Mouse (Mus musculus): ENCODE data around the gene Bhlha9.
"Not testable (repeated sequence)": the region's sequence is repeated elsewhere in the genome, so short reads cannot be mapped to it uniquely, and the experiment has no call there.

Bhlha9 gene

DNA sequence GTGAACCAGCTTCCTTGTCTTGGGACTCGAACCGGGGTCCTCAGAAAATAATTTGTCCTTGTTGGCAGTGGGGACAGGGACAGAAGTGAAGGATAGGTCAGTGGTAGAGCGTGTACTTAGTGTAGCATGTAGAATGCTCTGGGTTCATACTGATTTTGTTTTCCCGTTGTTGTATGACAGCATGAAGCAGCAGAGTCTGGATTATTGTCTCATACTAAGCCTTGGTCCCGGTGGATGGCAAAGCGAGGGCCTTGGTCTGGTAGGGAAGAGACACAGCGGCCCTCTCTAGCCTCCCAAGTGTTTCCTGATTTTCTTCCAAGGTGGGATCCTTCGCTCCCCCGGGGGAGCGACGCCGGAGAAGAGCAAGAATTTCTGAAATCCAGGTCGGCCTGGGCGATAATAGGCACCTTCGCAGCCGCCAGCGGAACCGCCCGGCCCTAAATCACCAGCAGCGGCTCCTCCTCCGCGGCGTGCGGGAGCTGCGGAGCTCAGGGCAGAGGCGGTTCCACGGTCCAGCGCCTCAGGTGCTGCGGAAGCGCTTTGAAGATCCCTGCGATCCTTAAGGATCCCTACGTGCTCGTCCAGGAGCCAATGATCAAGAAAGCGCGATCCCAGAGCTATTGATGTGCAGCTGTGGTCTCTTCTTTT lies 6.1 kb upstream of the Bhlha9 start:
- DNase-seq: peak; percentile 51 to 56

- DNase-seq: no peak
These were observed 4.5 kb upstream of the Bhlha9 start for GRCm38 (mm10) chr11:76667807-76668206.

GRCm38 (mm10) chr11:76672561-76673384 lies 503 bp downstream of the Bhlha9 start:
- DNase-seq: peak; percentile 82 to 84

- peak; percentile 54 to 62 for DNase-seq
These were observed 1.9 kb downstream of the Bhlha9 start for GRCm38 (mm10) chr11:76674199-76674598.

DNA sequence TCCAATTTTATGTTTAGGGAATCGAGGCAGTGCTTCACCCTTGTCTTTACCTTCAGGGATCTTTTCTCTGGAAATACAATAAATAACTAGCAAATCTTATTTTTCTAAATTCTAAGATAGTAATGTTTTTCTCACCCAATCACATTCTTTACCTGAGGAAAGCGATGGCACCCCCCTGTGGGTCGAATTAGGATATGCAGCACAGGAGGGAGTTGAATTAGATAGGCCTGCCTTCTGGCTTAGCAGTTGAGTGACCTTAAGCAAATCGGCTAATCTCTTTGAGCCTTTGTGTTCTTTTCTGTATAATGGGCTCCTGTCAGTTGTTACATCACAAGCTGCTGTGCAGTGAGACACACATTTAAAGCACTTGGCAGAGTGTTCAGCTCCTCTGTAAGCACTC lies 2.4 kb downstream of the Bhlha9 start:
- DNase-seq: peak; percentile 60 to 65

DNA sequence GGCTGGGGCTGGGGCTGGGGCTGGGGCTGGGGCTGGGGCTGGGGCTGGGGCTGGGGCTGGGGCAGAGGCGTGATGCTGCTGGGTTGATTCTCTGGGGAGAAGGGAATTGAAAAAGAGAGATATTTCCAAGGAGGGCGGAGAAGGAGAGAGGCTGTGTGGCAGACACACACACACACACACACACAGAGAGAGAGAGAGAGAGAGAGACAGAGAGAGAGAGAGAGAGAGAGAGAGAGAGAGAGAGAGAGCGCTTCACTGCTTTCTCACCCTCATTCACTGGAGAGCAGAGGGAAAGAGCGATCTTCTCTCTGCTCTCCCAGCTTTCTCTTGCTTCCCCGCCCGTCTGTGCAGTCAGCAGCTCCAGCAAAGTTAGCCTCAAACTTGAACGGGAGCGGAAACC lies 7.2 kb downstream of the Bhlha9 start, which contains the start of gene Trarg1:
Gene Trarg1, plus strand, starts transcription at position 301 of the 400 bp plus-strand sequence.
- DNase-seq: not testable (repeated sequence)

GRCm38 (mm10) chr11:76685604-76686003 lies 13.3 kb downstream of the Bhlha9 start:
- no peak for DNase-seq

DNA sequence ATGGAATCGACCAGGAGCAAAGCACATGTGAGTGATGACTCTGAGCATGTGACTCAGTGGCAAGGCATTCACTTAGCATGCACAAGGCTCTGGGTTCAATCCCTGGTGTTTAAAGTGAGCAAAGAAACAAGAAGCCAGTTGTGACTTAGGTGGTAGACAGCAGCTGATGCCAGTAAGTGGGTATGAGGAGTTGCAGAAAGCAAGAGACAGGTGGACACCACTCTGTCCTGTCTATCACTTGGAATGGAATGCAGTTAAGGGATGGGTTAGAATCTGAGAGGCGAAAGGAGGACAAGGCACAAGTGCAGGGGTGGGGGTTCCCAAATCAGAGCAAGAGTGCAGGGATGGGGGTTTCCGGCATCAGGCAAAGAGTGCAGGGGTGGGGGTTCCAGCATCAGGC lies 19.8 kb downstream of the Bhlha9 start:
- DNase-seq: no peak

- DNase-seq: peak; percentile 36 to 59
These were observed 23.5 kb downstream of the Bhlha9 start for GRCm38 (mm10) chr11:76695810-76696209.

- no peak for DNase-seq
These were observed 27.4 kb downstream of the Bhlha9 start for GRCm38 (mm10) chr11:76699626-76700025.

- DNase-seq: no peak
These were observed 35.4 kb downstream of the Bhlha9 start for GRCm38 (mm10) chr11:76707656-76708055.

DNA sequence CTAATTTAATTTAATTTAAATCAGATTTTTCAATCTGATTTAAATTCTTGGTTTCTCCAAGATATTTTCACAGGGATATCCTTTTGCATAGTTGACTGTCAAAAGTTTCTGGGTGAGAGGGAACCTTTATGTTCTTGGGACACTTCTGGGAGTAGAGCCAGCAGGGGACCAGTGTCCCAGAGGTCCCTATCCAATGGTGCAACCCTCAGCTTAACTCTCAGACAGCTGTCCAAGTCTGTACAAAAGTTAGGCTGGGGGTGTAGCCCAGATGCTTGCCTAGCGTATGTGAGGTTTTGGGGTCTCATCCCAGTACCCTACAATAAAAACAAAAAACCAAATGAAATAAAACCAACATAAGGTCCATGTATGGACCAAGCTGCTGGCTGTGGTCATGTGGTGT lies 35.8 kb downstream of the Bhlha9 start:
- DNase-seq: no peak

DNA sequence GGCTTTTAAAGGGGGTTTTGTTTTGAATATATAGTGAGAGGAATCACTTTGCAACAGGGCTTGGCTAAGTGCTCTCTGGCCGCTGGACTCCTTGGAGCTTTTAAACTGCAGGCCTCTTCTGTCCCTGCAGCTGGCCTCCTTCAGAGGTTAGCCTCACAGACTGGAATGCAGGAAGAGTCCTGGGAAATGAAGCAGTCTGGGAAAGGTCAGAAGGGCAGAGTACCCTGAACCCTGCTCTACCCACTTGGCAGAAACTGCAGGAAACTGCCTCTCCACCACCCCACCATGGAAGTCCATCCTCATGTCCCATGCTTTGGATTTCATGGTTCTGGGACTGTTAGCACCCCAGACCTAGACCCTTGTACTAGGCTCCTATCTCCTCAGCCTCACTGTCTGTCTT lies 36.6 kb downstream of the Bhlha9 start:
- DNase-seq: no peak

- peak; percentile 54 to 63 for DNase-seq
These were observed 37.6 kb downstream of the Bhlha9 start for GRCm38 (mm10) chr11:76709625-76710452.

DNA sequence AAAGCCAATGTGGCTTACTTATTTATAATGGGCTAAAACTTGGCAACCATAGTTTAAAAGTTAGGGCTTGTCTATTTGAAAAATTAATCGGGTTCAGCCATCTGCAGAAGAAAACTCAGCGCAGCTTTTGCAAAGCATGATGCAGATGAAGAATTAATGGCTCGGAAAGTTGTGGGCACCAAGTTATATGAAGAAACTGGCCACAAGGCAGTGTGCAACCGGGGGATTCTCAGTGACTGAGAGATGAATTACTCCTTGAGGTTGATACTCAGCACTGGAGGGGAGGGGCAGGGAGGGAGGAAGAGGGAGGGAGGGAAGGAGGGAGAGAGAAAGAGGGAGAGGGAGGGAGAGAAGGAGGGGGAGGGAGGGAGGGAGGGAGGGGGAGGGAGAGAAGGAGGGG lies 44.7 kb downstream of the Bhlha9 start:
- DNase-seq: no peak

All from cerebellum, postnatal 10 days (tissue).